Mouse (Mus musculus) embryonic fibroblast, embryonic 13.5 days (primary cell): ENCODE measurements around the gene Unc13c.

Source experiments
- CTCF ChIP-seq: IDR thresholded peaks from 2 replicates; pipeline ENCODE4 v1.5.1; 2011; ENCODE audit warnings: mild to moderate bottlenecking, control low read depth, low read length, moderate library complexity, borderline replicate concordance; ENCODE audit not compliant: insufficient read depth
- POLR2A ChIP-seq: IDR thresholded peaks from 2 replicates; pipeline ENCODE4 v1.6.1; 2011; ENCODE audit warnings: low read depth, mild to moderate bottlenecking, control low read depth, low read length, moderate library complexity

- TF ChIP-seq CTCF (no peak), POLR2A (no peak)
Measured at GRCm38 (mm10) chr9:73753480-73753879, 215.3 kb downstream of the Unc13c start.
